Mouse (Mus musculus): ENCODE measurements at regions not wholly inside any gene's neighbourhood (a gene's known extent, or its start where the extent isn't known, plus 50 kb on each side); places are given as distances from the start of the nearest gene placed in this dataset.

- Histone ChIP-seq H3K4me3 (ENCODE audit: control insufficient read depth, low read depth, low read length) (no peak overlapping the region), H3K27me3 (ENCODE audit: control insufficient read depth, insufficient read depth, low read length) (no peaks in the 10 kb centered on the region), H3K4me1 (ENCODE audit: control insufficient read depth, insufficient read depth, low read length) (no peaks in the 10 kb centered on the region), H3K36me3 (ENCODE audit: control insufficient read depth, insufficient read depth, low read length) (no peaks in the 10 kb centered on the region), H3K27ac (ENCODE audit: control insufficient read depth, insufficient read depth, low read depth, low read length) (no peak overlapping the region)
- TF ChIP-seq CTCF (IDR thresholded peaks at IDR 0.05; ENCODE audit: control insufficient read depth, insufficient read depth, insufficient replicate concordance, low read depth, low read length) (no peak), POLR2A (IDR thresholded peaks at IDR 0.05; ENCODE audit: control insufficient read depth, low read depth, low read length) (no peak)
Measured at GRCm38 (mm10) chr16:22725261-22725660, 68.2 kb upstream of the Dgkg start.

- H3K4me3 ChIP-seq (ENCODE audit: control insufficient read depth, low read depth, low read length): no peak overlapping the region
- TF ChIP-seq POLR2A (IDR thresholded peaks at IDR 0.05; ENCODE audit: control insufficient read depth, low read depth, low read length) (no peak), CTCF (IDR thresholded peaks at IDR 0.05; ENCODE audit: control insufficient read depth, insufficient read depth, insufficient replicate concordance, low read depth, low read length) (no peak)
- H3K27me3 ChIP-seq (ENCODE audit: control insufficient read depth, insufficient read depth, low read length): no peaks in the 10 kb centered on the region
- no peaks in the 10 kb centered on the region for H3K4me1 ChIP-seq (ENCODE audit: control insufficient read depth, insufficient read depth, low read length)
- H3K36me3 ChIP-seq (ENCODE audit: control insufficient read depth, insufficient read depth, low read length): no peaks in the 10 kb centered on the region
- H3K27ac ChIP-seq (ENCODE audit: control insufficient read depth, insufficient read depth, low read depth, low read length): no peak overlapping the region
Measured at GRCm38 (mm10) chr16:22723333-22723732, 66.3 kb upstream of the Dgkg start.

- Histone ChIP-seq H3K27ac (ENCODE audit: control insufficient read depth, insufficient read depth, low read depth, low read length) (no peak overlapping the region), H3K36me3 (ENCODE audit: control insufficient read depth, insufficient read depth, low read length) (no peaks in the 10 kb centered on the region), H3K4me3 (ENCODE audit: control insufficient read depth, low read depth, low read length) (no peak overlapping the region), H3K4me1 (ENCODE audit: control insufficient read depth, insufficient read depth, low read length) (no peaks in the 10 kb centered on the region), H3K27me3 (ENCODE audit: control insufficient read depth, insufficient read depth, low read length) (no peaks in the 10 kb centered on the region)
- TF ChIP-seq CTCF (IDR thresholded peaks at IDR 0.05; ENCODE audit: control insufficient read depth, insufficient read depth, insufficient replicate concordance, low read depth, low read length) (no peak), POLR2A (IDR thresholded peaks at IDR 0.05; ENCODE audit: control insufficient read depth, low read depth, low read length) (no peak)
Measured at GRCm38 (mm10) chr16:22719791-22720190, 62.8 kb upstream of the Dgkg start.

- no peaks in the 10 kb centered on the region for H3K4me1 ChIP-seq (ENCODE audit: control insufficient read depth, insufficient read depth, low read length)
- no peak overlapping the region for H3K4me3 ChIP-seq (ENCODE audit: control insufficient read depth, low read depth, low read length)
- H3K27ac ChIP-seq (ENCODE audit: control insufficient read depth, insufficient read depth, low read depth, low read length): no peak overlapping the region
- no peaks in the 10 kb centered on the region for H3K27me3 ChIP-seq (ENCODE audit: control insufficient read depth, insufficient read depth, low read length)
- H3K36me3 ChIP-seq (ENCODE audit: control insufficient read depth, insufficient read depth, low read length): no peaks in the 10 kb centered on the region
- TF ChIP-seq POLR2A (IDR thresholded peaks at IDR 0.05; ENCODE audit: control insufficient read depth, low read depth, low read length): no peak
- TF ChIP-seq CTCF (IDR thresholded peaks at IDR 0.05; ENCODE audit: control insufficient read depth, insufficient read depth, insufficient replicate concordance, low read depth, low read length): peak; percentile 22; the same call in 1 of the 2 replicates
Measured at GRCm38 (mm10) chr16:22719304-22719703, 62.3 kb upstream of the Dgkg start.

GRCm38 (mm10) chr16:22717462-22717861 is 60.4 kb upstream of the Dgkg start:
- TF ChIP-seq POLR2A (IDR thresholded peaks at IDR 0.05; ENCODE audit: control insufficient read depth, low read depth, low read length): no peak
- no peak for TF ChIP-seq CTCF (IDR thresholded peaks at IDR 0.05; ENCODE audit: control insufficient read depth, insufficient read depth, insufficient replicate concordance, low read depth, low read length)
- Histone ChIP-seq H3K27ac (ENCODE audit: control insufficient read depth, insufficient read depth, low read depth, low read length) (no peak overlapping the region), H3K36me3 (ENCODE audit: control insufficient read depth, insufficient read depth, low read length) (no peaks in the 10 kb centered on the region), H3K4me1 (ENCODE audit: control insufficient read depth, insufficient read depth, low read length) (no peaks in the 10 kb centered on the region), H3K27me3 (ENCODE audit: control insufficient read depth, insufficient read depth, low read length) (no peaks in the 10 kb centered on the region), H3K4me3 (ENCODE audit: control insufficient read depth, low read depth, low read length) (no peak overlapping the region)

- no peak overlapping the region for H3K4me3 ChIP-seq (ENCODE audit: control insufficient read depth, low read depth, low read length)
- no peaks in the 10 kb centered on the region for H3K4me1 ChIP-seq (ENCODE audit: control insufficient read depth, insufficient read depth, low read length)
- no peaks in the 10 kb centered on the region for H3K36me3 ChIP-seq (ENCODE audit: control insufficient read depth, insufficient read depth, low read length)
- H3K27me3 ChIP-seq (ENCODE audit: control insufficient read depth, insufficient read depth, low read length): no peaks in the 10 kb centered on the region
- TF ChIP-seq CTCF (IDR thresholded peaks at IDR 0.05; ENCODE audit: control insufficient read depth, insufficient read depth, insufficient replicate concordance, low read depth, low read length) (no peak), POLR2A (IDR thresholded peaks at IDR 0.05; ENCODE audit: control insufficient read depth, low read depth, low read length) (no peak)
- no peak overlapping the region for H3K27ac ChIP-seq (ENCODE audit: control insufficient read depth, insufficient read depth, low read depth, low read length)
Measured at GRCm38 (mm10) chr16:22716306-22716830, 59.3 kb upstream of the Dgkg start.

- Histone ChIP-seq H3K4me1 (ENCODE audit: control insufficient read depth, insufficient read depth, low read length) (no peaks in the 10 kb centered on the region), H3K27me3 (ENCODE audit: control insufficient read depth, insufficient read depth, low read length) (no peaks in the 10 kb centered on the region), H3K27ac (ENCODE audit: control insufficient read depth, insufficient read depth, low read depth, low read length) (no peak overlapping the region), H3K4me3 (ENCODE audit: control insufficient read depth, low read depth, low read length) (no peak overlapping the region), H3K36me3 (ENCODE audit: control insufficient read depth, insufficient read depth, low read length) (no peaks in the 10 kb centered on the region)
- no peak for TF ChIP-seq POLR2A (IDR thresholded peaks at IDR 0.05; ENCODE audit: control insufficient read depth, low read depth, low read length)
Measured at GRCm38 (mm10) chr16:22714315-22714714, 57.3 kb upstream of the Dgkg start.

GRCm38 (mm10) chr16:22708768-22709167 is 51.7 kb upstream of the Dgkg start:
- no peaks in the 10 kb centered on the region; the same call in 1 of the 2 replicates for H3K4me1 ChIP-seq (ENCODE audit: control insufficient read depth, insufficient read depth, low read length)
- no peaks in the 10 kb centered on the region for H3K36me3 ChIP-seq (ENCODE audit: control insufficient read depth, insufficient read depth, low read length)
- H3K27ac ChIP-seq (ENCODE audit: control insufficient read depth, insufficient read depth, low read depth, low read length): no peak overlapping the region
- no peak overlapping the region for H3K4me3 ChIP-seq (ENCODE audit: control insufficient read depth, low read depth, low read length)
- TF ChIP-seq CTCF (IDR thresholded peaks at IDR 0.05; ENCODE audit: control insufficient read depth, insufficient read depth, insufficient replicate concordance, low read depth, low read length): no peak
- TF ChIP-seq POLR2A (IDR thresholded peaks at IDR 0.05; ENCODE audit: control insufficient read depth, low read depth, low read length): no peak
- no peaks in the 10 kb centered on the region for H3K27me3 ChIP-seq (ENCODE audit: control insufficient read depth, insufficient read depth, low read length)
